In the genomic region with DNA sequence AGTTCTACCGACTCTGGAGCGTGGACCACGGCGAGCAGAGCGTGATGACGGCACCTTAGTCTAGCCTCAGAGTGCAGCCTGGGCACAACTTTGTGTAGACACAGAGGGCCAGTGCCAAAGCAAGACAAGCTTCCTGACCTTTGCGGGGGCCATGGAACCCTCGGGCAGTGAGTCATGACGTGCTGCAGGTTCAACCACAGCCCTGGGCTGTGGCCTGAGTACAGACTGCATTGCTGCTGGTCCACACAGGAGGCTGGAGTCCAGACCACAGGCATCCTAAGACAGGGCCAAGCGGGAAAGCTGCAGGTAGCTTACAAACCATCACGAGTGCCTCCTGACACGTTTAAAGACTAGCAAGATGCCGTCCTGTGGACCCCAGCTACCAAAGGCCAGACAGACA, we compare ENCODE assay signal across 11 mouse cellular contexts. TPM values are rescaled to one million over a fixed set of nuclear protein-coding genes. Genes with fewer than 3 reads are reported as not detected.
DNase-seq lines count a peak whose midpoint lies in the region; ATAC-seq and TF ChIP-seq lines count a peak whose summit lies in the region.
"Had no signal": no experiment of that assay in that cellular context is flagged by ENCODE, and none has a peak within 500 bp of the region (broad histone marks: within the 10 kb centered on the region; RNA-seq: fewer than 3 reads in every experiment).

No protein-coding gene starts in this region.

- no peak overlapping the region for H3K4me2 ChIP-seq in hindbrain, embryonic 11.5 days (replicated peaks; ENCODE audit: low read depth, low read length)
- H3K4me2 ChIP-seq in midbrain, embryonic 12.5 days (replicated peaks) = no peak overlapping the region
- H3K4me2 ChIP-seq in midbrain, embryonic 15.5 days = no peak overlapping the region
- no peak overlapping the region for H3K4me2 ChIP-seq in hindbrain, postnatal 0 days (ENCODE audit: low read depth, low read length)
- no peak overlapping the region for H3K4me2 ChIP-seq in stomach, postnatal 0 days (replicated peaks; ENCODE audit: low read depth)

- no peaks in the 10 kb centered on the region for H3K9me3 ChIP-seq in hindbrain, embryonic 10.5 days
- no peaks in the 10 kb centered on the region for H3K9me3 ChIP-seq in hindbrain, embryonic 11.5 days (ENCODE audit: control insufficient read depth, low read length)
- H3K9me3 ChIP-seq in midbrain, embryonic 12.5 days = no peaks in the 10 kb centered on the region
- H3K9me3 ChIP-seq in midbrain, embryonic 15.5 days = no peaks in the 10 kb centered on the region
- no peaks in the 10 kb centered on the region for H3K9me3 ChIP-seq in hindbrain, postnatal 0 days (ENCODE audit: low read length)
- H3K9me3 ChIP-seq in stomach, postnatal 0 days (ENCODE audit: control insufficient read depth, low read length) = no peaks in the 10 kb centered on the region
- H3K9me3 ChIP-seq: G1E had no signal

- no peak for DNase-seq in hindbrain, embryonic 10.5 days (ENCODE audit: low spot score)
- no peak for DNase-seq in hindbrain, embryonic 11.5 days (ENCODE audit: low spot score)
- DNase-seq in hindbrain, postnatal 0 days (ENCODE audit: low spot score) = no peak
- peak; percentile 64 for DNase-seq in stomach, postnatal 0 days (ENCODE audit: low spot score)
- DNase-seq in embryo, embryonic 9.5 days (ENCODE audit: extremely low spot score) = no peak
- no peak for DNase-seq in layer of hippocampus, adult 9-10 months (ENCODE audit: low spot score)
- DNase-seq: adrenal gland, postnatal 36 days; lung, adult 2 months had no signal

- peak overlapping the region; percentile 78 for H3K27ac ChIP-seq in hindbrain, embryonic 10.5 days
- no peak overlapping the region for H3K27ac ChIP-seq in hindbrain, embryonic 11.5 days (ENCODE audit: low read depth, low read length)
- peak overlapping the region; percentile 43 for H3K27ac ChIP-seq in midbrain, embryonic 12.5 days (replicated peaks)
- H3K27ac ChIP-seq in midbrain, embryonic 15.5 days = no peak overlapping the region
- H3K27ac ChIP-seq in hindbrain, postnatal 0 days = peak overlapping the region; percentile 41; the same call in 1 of the 2 replicates
- peak overlapping the region; percentile 94 for H3K27ac ChIP-seq in stomach, postnatal 0 days (replicated peaks)

- H3K4me3 ChIP-seq in hindbrain, embryonic 10.5 days = no peak overlapping the region
- no peak overlapping the region for H3K4me3 ChIP-seq in hindbrain, embryonic 11.5 days (ENCODE audit: low read depth, low read length)
- no peak overlapping the region for H3K4me3 ChIP-seq in midbrain, embryonic 12.5 days
- H3K4me3 ChIP-seq in midbrain, embryonic 15.5 days = no peak overlapping the region
- H3K4me3 ChIP-seq in hindbrain, postnatal 0 days (ENCODE audit: low read length) = no peak overlapping the region
- H3K4me3 ChIP-seq in stomach, postnatal 0 days (ENCODE audit: low read depth, low read length) = no peak overlapping the region

- WGBS in hindbrain, embryonic 10.5 days = 89% methylated on average over 13 of the region's 13 CpGs
- 80% methylated on average over 13 of the region's 13 CpGs for WGBS in hindbrain, embryonic 11.5 days
- 92% methylated on average over 13 of the region's 13 CpGs for WGBS in midbrain, embryonic 12.5 days
- WGBS in midbrain, embryonic 15.5 days = 93% methylated on average over 13 of the region's 13 CpGs
- WGBS in hindbrain, postnatal 0 days = 89% methylated on average over 13 of the region's 13 CpGs
- WGBS in stomach, postnatal 0 days = 72% methylated on average over 13 of the region's 13 CpGs

- H3K36me3 ChIP-seq in hindbrain, embryonic 10.5 days = peaks cover 85% of the 10 kb centered on the region
- H3K36me3 ChIP-seq in hindbrain, embryonic 11.5 days (ENCODE audit: control insufficient read depth, insufficient read depth, low read length) = peaks cover 17% of the 10 kb centered on the region
- peaks cover 84% of the 10 kb centered on the region for H3K36me3 ChIP-seq in midbrain, embryonic 12.5 days
- peaks cover 26% of the 10 kb centered on the region; the same call in 1 of the 2 replicates for H3K36me3 ChIP-seq in midbrain, embryonic 15.5 days (replicated peaks)
- H3K36me3 ChIP-seq in hindbrain, postnatal 0 days (ENCODE audit: insufficient read depth, low read length) = peaks cover 54% of the 10 kb centered on the region
- peaks cover 27% of the 10 kb centered on the region for H3K36me3 ChIP-seq in stomach, postnatal 0 days (ENCODE audit: control insufficient read depth, insufficient read depth, low read length)

- no peak for TF ChIP-seq CTCF in hindbrain, postnatal 0 days (IDR thresholded peaks at IDR 0.05; ENCODE audit: low read depth)
- TF ChIP-seq CTCF in stomach, postnatal 0 days (IDR thresholded peaks at IDR 0.05; ENCODE audit: low read depth) = no peak

- no peaks in the 10 kb centered on the region for H3K27me3 ChIP-seq in hindbrain, embryonic 10.5 days (ENCODE audit: insufficient read depth, poor library complexity, severe bottlenecking)
- H3K27me3 ChIP-seq in hindbrain, embryonic 11.5 days (ENCODE audit: control insufficient read depth, insufficient read depth, low read length) = no peaks in the 10 kb centered on the region
- H3K27me3 ChIP-seq in midbrain, embryonic 12.5 days = no peaks in the 10 kb centered on the region
- no peaks in the 10 kb centered on the region for H3K27me3 ChIP-seq in midbrain, embryonic 15.5 days (replicated peaks)
- H3K27me3 ChIP-seq in hindbrain, postnatal 0 days (ENCODE audit: insufficient read depth, low read length) = no peaks in the 10 kb centered on the region
- H3K27me3 ChIP-seq in stomach, postnatal 0 days (ENCODE audit: control insufficient read depth, insufficient read depth, low read length) = no peaks in the 10 kb centered on the region

- H3K9ac ChIP-seq in hindbrain, embryonic 11.5 days (ENCODE audit: low read depth, low read length) = no peak overlapping the region
- H3K9ac ChIP-seq in midbrain, embryonic 12.5 days (replicated peaks) = no peak overlapping the region
- no peak overlapping the region for H3K9ac ChIP-seq in midbrain, embryonic 15.5 days
- no peak overlapping the region for H3K9ac ChIP-seq in hindbrain, postnatal 0 days (replicated peaks; ENCODE audit: low read length)
- 0 out of 2 replicates have a peak overlapping the region, but pooled peaks have one; percentile 35 for H3K9ac ChIP-seq in stomach, postnatal 0 days (ENCODE audit: low read length)

- TF ChIP-seq EP300 in stomach, postnatal 0 days (optimal IDR thresholded peaks at IDR 0.05) = no peak

- no peak for ATAC-seq in hindbrain, embryonic 11.5 days (ENCODE audit: low FRiP score)
- ATAC-seq in midbrain, embryonic 12.5 days (ENCODE audit: low FRiP score, low read depth) = no peak
- ATAC-seq in midbrain, embryonic 15.5 days (replicated peaks) = no peak
- ATAC-seq in hindbrain, postnatal 0 days = no peak
- peak; percentile 16; the same call in 1 of the 2 replicates for ATAC-seq in stomach, postnatal 0 days (ENCODE audit: low FRiP score, low TSS enrichment)

- H3K4me1 ChIP-seq in hindbrain, embryonic 10.5 days (replicated peaks) = peaks cover 57% of the 10 kb centered on the region
- 0 out of 2 replicates have a peak, but pooled peaks cover 3% of the 10 kb centered on the region for H3K4me1 ChIP-seq in hindbrain, embryonic 11.5 days (replicated peaks; ENCODE audit: control insufficient read depth, insufficient read depth, low read length)
- 0 out of 2 replicates have a peak, but pooled peaks cover 6% of the 10 kb centered on the region for H3K4me1 ChIP-seq in midbrain, embryonic 12.5 days
- H3K4me1 ChIP-seq in midbrain, embryonic 15.5 days = no peaks in the 10 kb centered on the region
- H3K4me1 ChIP-seq in hindbrain, postnatal 0 days (ENCODE audit: insufficient read depth, low read length) = peaks cover 5% of the 10 kb centered on the region; the same call in 1 of the 2 replicates
- no peaks in the 10 kb centered on the region for H3K4me1 ChIP-seq in stomach, postnatal 0 days (replicated peaks; ENCODE audit: control insufficient read depth, insufficient read depth)

RNA-seq across cellular contexts. Expression of a gene that starts 13.3 kb away (rescaled TPM):
- polyA plus RNA-seq in hindbrain, embryonic 10.5 days (2016; fragmentation: Nextera tagmentation; extraction: Ambion mirVana) = 6.3 and 8.6 TPM in 2 replicates
- 9.6 and 9.8 TPM in 2 replicates for polyA plus RNA-seq in hindbrain, embryonic 11.5 days (2014; fragmentation: Nextera tagmentation; extraction: Ambion mirVana)
- 11.8 and 13.1 TPM in 2 replicates for polyA plus RNA-seq in midbrain, embryonic 12.5 days (2016; fragmentation: Nextera tagmentation; extraction: Ambion mirVana)
- polyA plus RNA-seq in midbrain, embryonic 15.5 days (2015; fragmentation: Nextera tagmentation; extraction: Ambion mirVana) = 15.5 and 16.3 TPM in 2 replicates
- 99.6 and 106 TPM in 2 replicates for total RNA-seq in hindbrain, postnatal 0 days (2014; rRNA removed)
- polyA plus RNA-seq in hindbrain, postnatal 0 days (2015; fragmentation: Nextera tagmentation; extraction: Ambion mirVana) = 13.2 and 13.5 TPM in 2 replicates
- polyA plus RNA-seq in stomach, postnatal 0 days (2015; fragmentation: Nextera tagmentation; extraction: Ambion mirVana) = 5.8 and 5.9 TPM in 2 replicates
- total RNA-seq: G1E had no signal
- polyA plus RNA-seq: G1E had no signal

RNA-seq across cellular contexts. Expression of a gene that starts 27.3 kb away (rescaled TPM):
- polyA plus RNA-seq in hindbrain, embryonic 10.5 days (2016; fragmentation: Nextera tagmentation; extraction: Ambion mirVana) = 41.3 and 42.8 TPM in 2 replicates
- 21.6 and 24.7 TPM in 2 replicates for polyA plus RNA-seq in hindbrain, embryonic 11.5 days (2014; fragmentation: Nextera tagmentation; extraction: Ambion mirVana)
- 41.9 and 43.6 TPM in 2 replicates for polyA plus RNA-seq in midbrain, embryonic 12.5 days (2016; fragmentation: Nextera tagmentation; extraction: Ambion mirVana)
- 42.5 and 43.5 TPM in 2 replicates for polyA plus RNA-seq in midbrain, embryonic 15.5 days (2015; fragmentation: Nextera tagmentation; extraction: Ambion mirVana)
- 55.0 and 58.6 TPM in 2 replicates for total RNA-seq in hindbrain, postnatal 0 days (2014; rRNA removed)
- polyA plus RNA-seq in hindbrain, postnatal 0 days (2015; fragmentation: Nextera tagmentation; extraction: Ambion mirVana) = 26.5 and 27.9 TPM in 2 replicates
- 16.3 and 16.5 TPM in 2 replicates for polyA plus RNA-seq in stomach, postnatal 0 days (2015; fragmentation: Nextera tagmentation; extraction: Ambion mirVana)

Comparison
In these comparisons a context has a peak if more than half of its experiments do, and no peak if none do; other contexts are left out.
1. H3K27ac ChIP-seq: peak in hindbrain, embryonic 10.5 days (single experiment), midbrain, embryonic 12.5 days (single experiment), hindbrain, postnatal 0 days (single experiment) and stomach, postnatal 0 days (single experiment); none in hindbrain, embryonic 11.5 days (single experiment) and midbrain, embryonic 15.5 days (single experiment).